Comparison of ENCODE assay signal across 19 mouse cellular contexts in the genomic region with DNA sequence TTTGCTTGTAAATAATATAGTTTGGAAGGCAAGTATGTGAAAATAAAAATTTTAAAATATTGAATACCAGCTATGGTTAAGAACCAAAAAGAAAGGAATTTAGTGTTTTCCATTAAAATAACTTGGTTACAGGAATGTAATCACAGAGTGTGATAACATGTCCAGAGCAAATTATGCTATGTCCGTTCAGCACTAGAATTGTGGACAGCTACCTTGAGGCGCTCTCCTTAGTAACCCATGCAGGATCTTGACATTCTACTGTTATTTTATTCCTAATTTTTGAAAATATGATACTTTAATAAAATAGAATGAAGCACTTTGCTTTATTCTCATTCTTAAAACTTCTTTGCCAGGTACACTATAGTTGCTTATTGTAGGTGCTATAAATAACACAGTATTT. TPM values are rescaled to one million over a fixed set of nuclear protein-coding genes. Genes with fewer than 3 reads are reported as not detected.
DNase-seq lines count a peak whose midpoint lies in the region; ATAC-seq lines count a peak whose summit lies in the region.
"Had no signal": no experiment of that assay in that cellular context is flagged by ENCODE, and none has a peak within 500 bp of the region (broad histone marks: within the 10 kb centered on the region; RNA-seq: fewer than 3 reads in every experiment).

No protein-coding gene starts in this region.

- H3K9me3 ChIP-seq in kidney, embryonic 14.5 days (ENCODE audit: control insufficient read depth, low read length): no peaks in the 10 kb centered on the region
- no peaks in the 10 kb centered on the region for H3K9me3 ChIP-seq in forebrain, embryonic 14.5 days (replicated peaks; ENCODE audit: control insufficient read depth, low read length)
- no peaks in the 10 kb centered on the region for H3K9me3 ChIP-seq in neural tube, embryonic 15.5 days (replicated peaks)
- H3K9me3 ChIP-seq: embryonic facial prominence, embryonic 13.5 days; forebrain, embryonic 10.5 days; neural tube, embryonic 13.5 days; stomach, embryonic 15.5 days had no signal

- no peak overlapping the region for H3K4me2 ChIP-seq in kidney, embryonic 14.5 days (replicated peaks; ENCODE audit: low read depth, low read length)
- H3K4me2 ChIP-seq in forebrain, embryonic 14.5 days (ENCODE audit: low read length): no peak overlapping the region
- H3K4me2 ChIP-seq in neural tube, embryonic 15.5 days: no peak overlapping the region
- H3K4me2 ChIP-seq: embryonic facial prominence, embryonic 13.5 days; liver, embryonic 11.5 days; neural tube, embryonic 13.5 days; stomach, embryonic 15.5 days had no signal

- no peak overlapping the region for H3K27ac ChIP-seq in kidney, embryonic 14.5 days (ENCODE audit: low read depth, low read length)
- no peak overlapping the region for H3K27ac ChIP-seq in forebrain, embryonic 14.5 days (ENCODE audit: low read depth, low read length)
- no peak overlapping the region for H3K27ac ChIP-seq in neural tube, embryonic 15.5 days (replicated peaks)
- H3K27ac ChIP-seq: embryonic facial prominence, embryonic 13.5 days; forebrain, embryonic 10.5 days; neural tube, embryonic 13.5 days; stomach, embryonic 15.5 days had no signal

- 56% methylated on average over 2 of the region's 2 CpGs for WGBS in kidney, embryonic 14.5 days
- WGBS in forebrain, embryonic 14.5 days: 77% methylated on average over 2 of the region's 2 CpGs
- 72% methylated on average over 2 of the region's 2 CpGs for WGBS in neural tube, embryonic 15.5 days

- no peak overlapping the region for H3K9ac ChIP-seq in kidney, embryonic 14.5 days (ENCODE audit: low read depth, low read length)
- no peak overlapping the region for H3K9ac ChIP-seq in forebrain, embryonic 14.5 days (ENCODE audit: low read length)
- H3K9ac ChIP-seq in neural tube, embryonic 15.5 days (replicated peaks): no peak overlapping the region
- H3K9ac ChIP-seq: embryonic facial prominence, embryonic 13.5 days; neural tube, embryonic 13.5 days; stomach, embryonic 15.5 days had no signal

- no peak overlapping the region for H3K4me3 ChIP-seq in kidney, embryonic 14.5 days (ENCODE audit: low read length)
- no peak overlapping the region for H3K4me3 ChIP-seq in forebrain, embryonic 14.5 days (ENCODE audit: low read depth, low read length)
- no peak overlapping the region for H3K4me3 ChIP-seq in neural tube, embryonic 15.5 days (replicated peaks)
- H3K4me3 ChIP-seq: embryonic facial prominence, embryonic 13.5 days; forebrain, embryonic 10.5 days; neural tube, embryonic 13.5 days; stomach, embryonic 15.5 days had no signal

- 0 out of 2 replicates have a peak, but pooled peaks have one; percentile 49 for ATAC-seq in kidney, embryonic 14.5 days (ENCODE audit: low FRiP score, low TSS enrichment)
- ATAC-seq in forebrain, embryonic 14.5 days: no peak
- no peak for ATAC-seq in neural tube, embryonic 15.5 days (ENCODE audit: low FRiP score)
- ATAC-seq: hindbrain, embryonic 16.5 days had no signal

- no peaks in the 10 kb centered on the region for H3K4me1 ChIP-seq in kidney, embryonic 14.5 days (ENCODE audit: control insufficient read depth, insufficient read depth, low read length)
- no peaks in the 10 kb centered on the region for H3K4me1 ChIP-seq in forebrain, embryonic 14.5 days (ENCODE audit: control insufficient read depth, insufficient read depth, low read length)
- H3K4me1 ChIP-seq in neural tube, embryonic 15.5 days: no peaks in the 10 kb centered on the region
- H3K4me1 ChIP-seq: embryonic facial prominence, embryonic 13.5 days; forebrain, embryonic 10.5 days; neural tube, embryonic 13.5 days; stomach, embryonic 15.5 days had no signal

- H3K36me3 ChIP-seq in kidney, embryonic 14.5 days (ENCODE audit: control insufficient read depth, insufficient read depth, low read length): no peaks in the 10 kb centered on the region
- no peaks in the 10 kb centered on the region for H3K36me3 ChIP-seq in forebrain, embryonic 14.5 days (ENCODE audit: control insufficient read depth, insufficient read depth, low read length)
- H3K36me3 ChIP-seq in neural tube, embryonic 15.5 days: no peaks in the 10 kb centered on the region
- H3K36me3 ChIP-seq: embryonic facial prominence, embryonic 13.5 days; forebrain, embryonic 10.5 days; neural tube, embryonic 13.5 days; stomach, embryonic 15.5 days had no signal

- H3K27me3 ChIP-seq in kidney, embryonic 14.5 days (ENCODE audit: control insufficient read depth, insufficient read depth, low read length): no peaks in the 10 kb centered on the region
- H3K27me3 ChIP-seq in forebrain, embryonic 14.5 days (replicated peaks; ENCODE audit: control insufficient read depth, insufficient read depth, low read length): no peaks in the 10 kb centered on the region
- H3K27me3 ChIP-seq in neural tube, embryonic 15.5 days (replicated peaks): no peaks in the 10 kb centered on the region
- H3K27me3 ChIP-seq: embryonic facial prominence, embryonic 13.5 days; neural tube, embryonic 13.5 days; stomach, embryonic 15.5 days had no signal

- no peak for DNase-seq in kidney, postnatal 25 days
- peak; percentile 31 for DNase-seq in 3T3-L1 (ENCODE audit: low read depth, low spot score)
- DNase-seq in ES-CJ7 (ENCODE audit: low read depth, low spot score): peak; percentile 12
- peak; percentile 53 for DNase-seq in embryo, embryonic 11 days
- no peak for DNase-seq in forebrain, embryonic 14.5 days (ENCODE audit: low spot score)
- DNase-seq: adrenal gland, adult 8-10 months; cerebellum, postnatal 10 days; kidney, adult 8-10 months; layer of hippocampus, adult 9-11 months; spleen, adult 18-20 months had no signal

RNA-seq across cellular contexts. Expression of gene Plcxd3, which starts 7.5 kb away (rescaled TPM):
- 2.3 and 2.7 TPM in 2 replicates for polyA plus RNA-seq in kidney, embryonic 14.5 days (2014; fragmentation: Nextera tagmentation; extraction: Ambion mirVana)
- 26.3 and 33.3 TPM in 2 replicates for polyA plus RNA-seq in forebrain, embryonic 14.5 days (2014; fragmentation: Nextera tagmentation; extraction: Ambion mirVana)
- 64.5 and 77.9 TPM in 2 replicates for polyA plus RNA-seq in neural tube, embryonic 15.5 days (2015; fragmentation: Nextera tagmentation; extraction: Ambion mirVana)
- polyA plus RNA-seq: thymus, postnatal 0 days had no signal

Comparison
In these comparisons a context has a peak if more than half of its experiments do, and no peak if none do; other contexts are left out.
1. DNase-seq: peak in 3T3-L1 (single experiment), ES-CJ7 (single experiment) and embryo, embryonic 11 days (single experiment); none in kidney, postnatal 25 days (0 of 2) and forebrain, embryonic 14.5 days (single experiment).